Mouse (Mus musculus) embryo, embryonic 11.5 days (tissue): ENCODE data around the gene Myh3.

Experiments
- DNase-seq: peaks from one replicate; pipeline ENCODE4 v3.0.0-alpha.2; 2012; ENCODE audit warnings: low read depth, low spot score

Myh3 gene

GRCm38 (mm10) chr11:67104714-67105113, 26.6 kb downstream of the Myh3 start:
- no peak for DNase-seq

DNA sequence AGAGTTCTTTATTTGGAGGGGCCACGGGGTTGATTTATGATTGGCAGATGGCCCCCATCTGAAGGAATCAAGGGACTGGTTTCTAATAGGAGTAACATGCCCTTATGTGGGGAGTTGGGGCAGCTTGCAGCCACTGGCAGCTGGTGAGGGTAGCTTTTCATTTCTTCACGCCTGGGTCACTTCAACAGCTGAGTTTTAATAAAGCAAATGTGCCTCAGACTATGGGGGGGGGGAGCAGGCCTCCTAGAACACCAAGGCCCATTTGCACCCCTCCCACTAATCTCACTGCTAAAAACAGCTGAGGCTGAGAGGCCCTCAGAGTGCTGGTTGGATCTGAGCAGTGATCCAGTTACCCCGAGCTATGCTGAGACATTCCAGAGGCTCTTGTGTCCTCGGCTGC, 27.6 kb downstream of the Myh3 start:
- no peak for DNase-seq

- DNase-seq: no peak
These were observed 28.9 kb downstream of the Myh3 start for GRCm38 (mm10) chr11:67106973-67107372.

GRCm38 (mm10) chr11:67110168-67110948, 32.3 kb downstream of the Myh3 start:
- DNase-seq: peak; percentile 44

GRCm38 (mm10) chr11:67112019-67112850, 34.1 kb downstream of the Myh3 start:
- DNase-seq: peak; percentile 67

- DNase-seq: peak; percentile 56
These were observed 34.7 kb downstream of the Myh3 start for GRCm38 (mm10) chr11:67112851-67113202.

- no peak for DNase-seq
These were observed 35.3 kb downstream of the Myh3 start for GRCm38 (mm10) chr11:67113381-67113780.

GRCm38 (mm10) chr11:67114261-67114660, 36.2 kb downstream of the Myh3 start:
- no peak for DNase-seq

DNA sequence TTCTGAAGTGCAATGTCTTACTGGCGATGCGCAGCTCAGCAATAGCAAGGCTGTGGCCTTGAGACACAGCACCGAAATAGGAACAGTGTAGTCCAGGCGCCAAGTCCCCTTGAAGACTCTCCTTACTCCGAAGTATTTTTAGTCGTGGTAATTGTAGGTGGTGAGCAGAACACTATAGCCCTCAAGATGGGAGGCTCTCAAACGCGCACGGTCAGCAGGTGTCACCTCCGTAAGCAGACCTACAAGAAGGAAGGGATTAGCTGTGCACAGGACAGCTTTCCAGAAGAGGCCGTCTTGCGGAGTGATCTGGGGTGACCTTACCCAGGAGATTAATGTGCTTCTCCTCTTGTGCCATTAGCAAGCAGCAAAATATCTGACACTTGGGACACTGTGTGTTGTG, 36.8 kb downstream of the Myh3 start:
- DNase-seq: no peak

GRCm38 (mm10) chr11:67116725-67117124, 38.6 kb downstream of the Myh3 start:
- DNase-seq: no peak

DNA sequence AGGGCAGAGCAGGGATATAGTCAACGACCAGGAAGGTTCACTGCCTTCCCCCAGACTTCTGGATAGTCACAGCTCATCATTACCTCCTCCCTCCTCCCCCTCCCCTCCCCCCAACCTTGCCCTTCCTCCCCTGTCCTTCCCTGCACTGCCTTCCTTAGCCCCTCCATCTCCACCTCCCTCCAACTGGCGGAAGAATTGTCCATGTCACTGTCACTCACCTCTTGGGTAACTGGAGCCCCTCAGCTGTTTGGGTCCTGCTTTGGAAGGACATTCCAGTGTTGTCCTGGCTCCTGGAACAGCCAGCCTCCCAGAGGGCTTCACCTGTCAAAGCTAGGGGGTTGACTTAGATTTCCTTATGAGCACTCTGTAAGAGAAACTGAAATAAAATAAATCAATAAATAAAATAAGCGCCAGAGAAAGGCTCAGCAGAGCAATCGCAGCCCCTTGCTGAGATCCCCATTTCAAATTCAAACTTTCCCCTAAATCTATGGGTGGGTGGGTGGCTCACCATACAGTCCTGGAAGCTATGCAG, 41.5 kb downstream of the Myh3 start:
- no peak for DNase-seq

GRCm38 (mm10) chr11:67120697-67121294, 42.7 kb downstream of the Myh3 start:
- no peak for DNase-seq

DNA sequence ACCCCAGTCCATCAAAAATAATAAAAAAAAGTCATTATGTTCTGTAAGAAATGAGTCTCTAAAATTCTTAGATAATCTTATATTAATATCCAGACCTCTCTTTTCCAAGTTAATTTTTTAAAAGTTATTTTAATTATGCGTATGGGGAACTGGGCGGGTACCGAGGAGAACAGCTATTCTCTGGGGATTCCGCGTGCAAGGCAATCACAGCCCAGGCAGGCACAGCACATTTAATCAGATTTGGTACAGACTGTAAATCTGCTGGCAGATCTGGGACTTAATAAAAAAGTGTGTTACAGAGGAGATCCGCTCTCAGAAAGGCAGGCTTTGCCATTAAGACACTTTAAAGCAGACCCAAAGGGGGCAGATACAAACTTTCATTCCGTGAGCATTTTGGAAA, 46.8 kb downstream of the Myh3 start:
- DNase-seq: no peak

- DNase-seq: no peak
These were observed 47.3 kb downstream of the Myh3 start for GRCm38 (mm10) chr11:67125361-67125760.

DNA sequence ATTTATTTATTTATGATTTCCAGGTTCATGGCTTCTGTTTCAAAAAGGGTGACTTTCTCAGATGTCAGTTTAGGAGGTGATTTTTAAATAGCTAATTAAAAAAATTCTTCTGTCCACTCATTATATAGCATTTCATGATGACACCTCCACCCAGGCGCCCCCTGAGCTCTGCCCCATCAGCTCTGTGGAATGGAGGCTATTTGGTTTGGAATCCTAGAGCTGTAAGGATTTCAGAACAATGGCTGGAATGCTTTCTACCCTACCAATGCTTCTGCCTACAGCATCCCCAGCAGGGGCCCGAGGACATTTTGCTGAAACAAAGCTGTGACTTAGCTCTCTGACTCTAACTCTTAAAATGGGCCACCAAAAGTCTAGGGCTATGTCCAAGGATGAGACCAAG, 55.4 kb downstream of the Myh3 start:
- DNase-seq: no peak

DNA sequence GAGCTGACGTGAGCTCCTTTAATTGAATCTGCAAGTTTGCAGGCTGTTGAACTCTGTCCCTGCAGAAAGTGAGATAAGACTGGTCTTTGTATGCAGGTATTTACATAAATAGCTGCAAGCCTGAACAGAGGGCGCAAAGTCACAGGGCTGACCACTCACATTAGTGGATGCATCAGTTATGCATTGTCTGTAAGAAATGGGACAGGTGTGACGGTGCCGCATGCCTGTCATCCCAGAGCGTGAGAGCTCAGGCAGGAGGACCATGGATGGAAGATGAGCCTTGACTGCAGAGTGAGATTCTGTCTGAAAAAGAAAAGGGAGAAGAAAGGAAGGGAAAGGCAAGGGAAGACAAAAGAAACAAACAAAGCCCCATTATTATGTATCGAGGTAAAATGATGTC, 56.6 kb downstream of the Myh3 start:
- DNase-seq: no peak

DNA sequence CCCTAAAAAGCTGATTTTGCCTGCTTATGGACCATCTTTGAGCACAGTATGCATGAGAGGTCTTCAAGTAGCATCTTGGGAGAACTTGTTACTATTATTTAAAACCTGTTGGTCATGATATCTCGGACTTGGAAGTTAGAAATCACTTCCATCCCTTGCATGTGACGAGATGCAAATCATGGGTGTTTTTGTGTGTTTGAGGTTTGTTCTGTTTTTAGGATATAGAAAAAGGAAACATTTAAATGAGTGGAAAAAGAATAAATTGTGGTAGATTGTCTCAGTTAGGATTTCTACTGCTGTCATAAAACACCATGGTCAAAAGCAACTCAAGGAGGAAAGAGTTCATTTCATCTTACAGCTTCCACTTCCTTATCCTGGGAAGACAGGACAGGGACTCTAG, 57.4 kb downstream of the Myh3 start:
- DNase-seq: no peak

DNA sequence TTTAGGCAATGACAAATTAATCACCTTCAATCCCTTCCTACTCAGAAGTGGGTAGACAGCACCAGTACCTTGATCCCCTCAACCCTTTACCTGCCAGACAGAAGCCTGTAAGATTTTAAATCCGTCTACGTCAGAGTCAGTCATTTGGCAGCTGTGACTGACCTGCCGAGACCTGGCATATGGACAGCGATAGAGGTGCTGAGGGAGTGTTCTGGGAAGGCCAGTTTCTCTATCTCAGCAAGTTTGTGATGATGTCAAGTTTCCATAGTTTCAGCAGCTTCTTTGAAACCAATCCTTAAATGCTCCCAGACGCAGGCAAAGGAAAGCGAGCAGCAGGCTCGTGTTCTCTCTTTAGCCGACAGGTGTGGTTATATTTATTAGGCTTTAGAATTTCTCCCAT, 61.5 kb downstream of the Myh3 start:
- DNase-seq: no peak

DNA sequence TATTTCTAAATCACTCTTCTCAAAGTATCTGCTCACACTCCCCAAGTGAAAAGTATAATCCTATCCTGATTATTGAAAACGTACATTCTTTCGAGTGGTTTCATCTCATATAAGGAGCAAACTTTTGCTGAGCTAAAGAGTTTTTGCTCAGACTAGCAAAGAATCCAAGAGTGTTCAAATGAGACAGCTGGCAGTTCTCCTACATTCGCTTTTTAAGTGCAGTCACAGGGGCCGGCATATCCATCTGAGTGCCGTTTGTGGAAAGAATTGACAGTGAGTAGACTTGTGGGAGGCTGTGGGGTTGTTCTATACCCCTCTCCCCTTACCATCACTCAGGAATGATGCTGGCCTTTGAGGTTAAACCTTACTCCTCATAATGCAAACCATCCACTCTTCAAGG, 62.1 kb downstream of the Myh3 start:
- no peak for DNase-seq

DNA sequence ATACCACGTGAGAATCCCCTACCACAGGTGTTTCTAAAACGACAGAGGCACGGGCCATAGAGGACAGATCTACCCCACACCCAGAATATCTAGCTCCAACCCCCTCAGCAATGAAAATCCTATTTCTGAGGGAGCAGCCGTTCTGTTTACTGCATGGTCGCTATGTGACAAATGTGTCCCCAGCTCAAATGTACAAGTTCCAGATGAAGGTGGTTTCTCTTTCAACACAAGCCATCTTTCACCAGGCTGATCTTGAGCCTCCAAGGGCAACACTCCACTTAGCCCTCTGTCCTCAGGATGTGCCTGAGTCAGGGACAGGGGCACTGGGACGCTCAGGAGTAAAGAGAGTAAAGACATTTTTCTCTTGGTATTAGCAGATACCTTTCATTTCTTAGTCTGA, 62.9 kb downstream of the Myh3 start:
- DNase-seq: no peak

DNA sequence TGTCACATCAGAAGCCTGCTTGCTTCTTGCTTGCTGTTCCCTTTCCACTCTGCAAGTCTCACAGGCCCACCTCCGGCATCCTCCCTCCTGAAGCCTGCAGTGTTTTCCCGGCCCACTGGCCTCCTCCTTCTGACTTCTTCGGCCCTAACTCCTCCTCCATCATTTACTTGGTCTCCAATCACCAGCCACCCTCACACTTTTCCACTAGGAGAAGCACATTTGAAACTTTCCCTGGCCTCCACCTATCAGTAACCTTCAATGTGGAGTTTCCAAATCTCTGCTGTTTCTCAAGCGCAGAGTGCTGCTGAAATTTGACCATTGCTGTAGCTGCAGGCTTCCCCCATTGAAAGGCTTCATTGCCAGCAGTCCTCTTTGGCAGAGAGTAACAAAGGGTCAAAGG, 63.9 kb downstream of the Myh3 start:
- no peak for DNase-seq

DNA sequence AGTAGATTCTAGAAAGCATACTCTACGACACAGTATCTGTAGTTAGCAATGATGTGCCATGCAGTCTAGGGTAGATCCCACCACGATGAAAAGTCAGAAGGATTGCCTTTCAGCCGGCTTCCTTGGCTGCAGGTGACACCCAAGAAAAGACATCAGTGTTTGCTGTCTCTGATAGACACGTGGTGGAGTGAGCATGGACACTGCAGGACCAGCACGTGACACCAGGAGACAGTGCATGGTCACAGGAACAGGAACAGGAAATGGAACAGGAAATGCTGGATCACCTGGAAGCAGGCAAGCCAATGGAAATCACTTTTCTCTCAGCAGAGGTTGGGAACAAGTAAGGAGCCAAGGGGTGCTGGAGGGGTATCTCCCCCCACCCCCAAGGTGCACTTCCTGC, 65.0 kb downstream of the Myh3 start:
- DNase-seq: no peak
